Mouse (Mus musculus) MEL (cell line): ENCODE measurements around the gene Vill. TPM values are rescaled to one million over a fixed set of nuclear protein-coding genes. Genes with fewer than 3 reads are reported as not detected.

Source experiments
- DNase-seq: peaks from one replicate; pipeline ENCODE4 v3.0.0; 2011; ENCODE audit warnings: low read depth, low spot score
- H3K27ac ChIP-seq: 2 replicates; pipeline ENCODE4 v1.5.1; 2012; ENCODE audit warnings: low read depth, mild to moderate bottlenecking, control low read depth, low read length, moderate library complexity; ENCODE audit not compliant: control insufficient read depth
- H3K27me3 ChIP-seq, 2 experiments: fragments of 150-350 bp in 1 of 2; sonication (generic) in 1 of 2; 2 replicates each; pipeline ENCODE4 v1.6.1; 2012; ENCODE audit warnings: low read length in 2 of 2, mild to moderate bottlenecking in 2 of 2, improper control_type of control experiment in 1 of 2, moderate library complexity in 1 of 2; ENCODE audit not compliant: insufficient read depth in 2 of 2, control insufficient read depth in 1 of 2
- H3K36me3 ChIP-seq, 2 experiments: 2 replicates each; pipeline ENCODE4 v1.6.1; 2012 to 2014; ENCODE audit warnings: low read length in 2 of 2, improper control_type of control experiment in 1 of 2, inconsistent platforms in 1 of 2, mild to moderate bottlenecking in 1 of 2; ENCODE audit not compliant: insufficient read depth in 2 of 2, control insufficient read depth in 1 of 2
- H3K4me1 ChIP-seq, 2 experiments: fragments of 150-350 bp in 1 of 2; sonication (generic) in 1 of 2; 2 replicates each; pipeline ENCODE4 v1.6.1; 2012; ENCODE audit warnings: low read length in 2 of 2, improper control_type of control experiment in 1 of 2, mild to moderate bottlenecking in 1 of 2; ENCODE audit not compliant: insufficient read depth in 2 of 2, control insufficient read depth in 1 of 2
- H3K4me3 ChIP-seq, 2 experiments: fragments of 150-350 bp in 1 of 2; sonication (generic) in 1 of 2; 2 replicates each; pipeline ENCODE4 v1.5.1; 2012; ENCODE audit warnings: low read depth in 2 of 2, low read length in 2 of 2, mild to moderate bottlenecking in 2 of 2, moderate library complexity in 2 of 2, control low read depth in 1 of 2, improper control_type of control experiment in 1 of 2; ENCODE audit not compliant: control insufficient read depth in 1 of 2, insufficient read depth in 1 of 2
- H3K79me2 ChIP-seq: 2 replicates; pipeline ENCODE4 v1.6.1; 2012; ENCODE audit warnings: mild to moderate bottlenecking, low read length, moderate library complexity; ENCODE audit not compliant: control insufficient read depth, poor library complexity, insufficient read depth
- H3K9ac ChIP-seq: 2 replicates; pipeline ENCODE4 v1.6.1; 2012; ENCODE audit warnings: low read depth, mild to moderate bottlenecking, control low read depth, low read length, moderate library complexity; ENCODE audit not compliant: control insufficient read depth, poor library complexity, severe bottlenecking
- H3K9me3 ChIP-seq: fragments of 150-350 bp; sonication (generic); replicated peaks from 2 replicates; pipeline ENCODE4 v1.6.1; 2012; ENCODE audit warnings: mild to moderate bottlenecking, low read length, improper control_type of control experiment, moderate library complexity; ENCODE audit not compliant: insufficient read depth
- BHLHE40 ChIP-seq: IDR thresholded peaks from 2 replicates; pipeline ENCODE4 v1.6.1; 2012; ENCODE audit warnings: low read depth, mild to moderate bottlenecking, inconsistent platforms, low read length, improper control_type of control experiment, borderline replicate concordance
- CTCF ChIP-seq, 3 experiments: IDR thresholded peaks in 2 of 3; conservative IDR thresholded peaks in 1 of 3; 2 replicates each; pipeline ENCODE4 v1.5.1; 2011 to 2012; ENCODE audit warnings: low read length in 3 of 3, low read depth in 2 of 3, mild to moderate bottlenecking in 2 of 3, improper control_type of control experiment in 1 of 3, inconsistent platforms in 1 of 3, mixed read lengths in 1 of 3, moderate library complexity in 1 of 3; ENCODE audit not compliant: control insufficient read depth in 1 of 3, insufficient read depth in 1 of 3, poor library complexity in 1 of 3, severe bottlenecking in 1 of 3
- ETS1 ChIP-seq: IDR thresholded peaks from 2 replicates; pipeline ENCODE4 v1.6.1; 2012; ENCODE audit warnings: low read depth, mild to moderate bottlenecking, inconsistent platforms, low read length, improper control_type of control experiment, moderate library complexity
- GATA1 ChIP-seq: IDR thresholded peaks from 2 replicates; pipeline ENCODE4 v1.6.1; 2011; ENCODE audit warnings: low read depth, low read length, improper control_type of control experiment
- JUND ChIP-seq: IDR thresholded peaks from 2 replicates; pipeline ENCODE4 v1.6.1; 2011; ENCODE audit warnings: low read depth, mild to moderate bottlenecking, improper control_type of control experiment, low read length
- MYC ChIP-seq: IDR thresholded peaks from 2 replicates; pipeline ENCODE4 v1.6.1; 2011; ENCODE audit warnings: low read depth, mild to moderate bottlenecking, low read length, improper control_type of control experiment, moderate library complexity
- NELFE ChIP-seq: IDR thresholded peaks from 2 replicates; pipeline ENCODE4 v1.6.1; 2011; ENCODE audit warnings: low read depth, low read length, improper control_type of control experiment
- NRF1 ChIP-seq: IDR thresholded peaks from 2 replicates; pipeline ENCODE4 v1.6.1; 2014; ENCODE audit warnings: low read depth, mild to moderate bottlenecking, inconsistent platforms, low read length, improper control_type of control experiment, moderate library complexity; ENCODE audit not compliant: poor library complexity, insufficient read depth, severe bottlenecking
- POLR2A ChIP-seq, 2 experiments: IDR thresholded peaks; 2 replicates each; pipeline ENCODE4 v1.6.1; 2011 to 2012; ENCODE audit warnings: low read length in 2 of 2, mild to moderate bottlenecking in 2 of 2, control low read depth in 1 of 2, improper control_type of control experiment in 1 of 2, low read depth in 1 of 2, moderate library complexity in 1 of 2; ENCODE audit not compliant: control insufficient read depth in 1 of 2, insufficient read depth in 1 of 2, poor library complexity in 1 of 2
- POLR2AphosphoS2 ChIP-seq: IDR thresholded peaks from 2 replicates; pipeline ENCODE4 v1.6.1; 2011; ENCODE audit warnings: low read length, improper control_type of control experiment
- POLR2AphosphoS5 ChIP-seq: IDR thresholded peaks from 2 replicates; pipeline ENCODE4 v1.6.1; 2012; ENCODE audit warnings: low read depth, borderline replicate concordance, mild to moderate bottlenecking, inconsistent platforms, low read length, moderate library complexity, mixed read lengths
- RAD21 ChIP-seq: IDR thresholded peaks from 2 replicates; pipeline ENCODE4 v1.6.1; 2011; ENCODE audit warnings: mild to moderate bottlenecking, low read depth, low read length, improper control_type of control experiment
- TAL1 ChIP-seq: IDR thresholded peaks from 2 replicates; pipeline ENCODE4 v1.6.1; 2012; ENCODE audit warnings: mild to moderate bottlenecking, inconsistent platforms, low read length, moderate library complexity, mixed read lengths
- TCF12 ChIP-seq: IDR thresholded peaks from 2 replicates; pipeline ENCODE4 v1.6.1; 2014; ENCODE audit warnings: low read depth, mild to moderate bottlenecking, inconsistent platforms, low read length, improper control_type of control experiment, moderate library complexity
- USF1 ChIP-seq: IDR thresholded peaks from 2 replicates; pipeline ENCODE4 v1.6.1; 2014; ENCODE audit warnings: low read depth, mild to moderate bottlenecking, inconsistent platforms, low read length, improper control_type of control experiment, moderate library complexity
- ZC3H11A ChIP-seq: IDR thresholded peaks from 2 replicates; pipeline ENCODE4 v1.6.1; 2012; ENCODE audit warnings: low read depth, mild to moderate bottlenecking, inconsistent platforms, low read length, improper control_type of control experiment
- ZKSCAN1 ChIP-seq: IDR thresholded peaks from 2 replicates; pipeline ENCODE4 v1.6.1; 2012; ENCODE audit warnings: low read depth, mild to moderate bottlenecking, inconsistent platforms, low read length, improper control_type of control experiment, moderate library complexity
- ZMIZ1 ChIP-seq: IDR thresholded peaks from 2 replicates; pipeline ENCODE4 v1.6.1; 2012; ENCODE audit warnings: low read depth, mild to moderate bottlenecking, inconsistent platforms, low read length, improper control_type of control experiment, moderate library complexity
- ZNF384 ChIP-seq: IDR thresholded peaks from 2 replicates; pipeline ENCODE4 v1.6.1; 2012; ENCODE audit warnings: low read depth, mild to moderate bottlenecking, inconsistent platforms, low read length, improper control_type of control experiment
- polyA plus RNA-seq, 2 experiments: library from polyadenylated mRNA; stranded (reverse) in 1 of 2; unstranded in 1 of 2; fragments of >175 nt in 1 of 2; fragments of >200 nt in 1 of 2; gene quantifications; 2 replicates each; pipeline versions ENCODE4 v1.2.1 to v1.2.4; 2012; ENCODE audit warnings: low replicate concordance in 2 of 2, low read depth in 1 of 2; ENCODE audit not compliant: insufficient read length in 2 of 2, insufficient read depth in 1 of 2, missing spikeins in 1 of 2
- total RNA-seq: library from RNA; depleted of rRNA; stranded (reverse); fragments of 300-350 nt; gene quantifications from 2 replicates; pipeline ENCODE4 v1.2.3, GENCODE M21; 2012

Vill gene
- total and polyA plus RNA-seq, 3 experiments, result 76.2 to 197 (median 90.9) TPM

DNA sequence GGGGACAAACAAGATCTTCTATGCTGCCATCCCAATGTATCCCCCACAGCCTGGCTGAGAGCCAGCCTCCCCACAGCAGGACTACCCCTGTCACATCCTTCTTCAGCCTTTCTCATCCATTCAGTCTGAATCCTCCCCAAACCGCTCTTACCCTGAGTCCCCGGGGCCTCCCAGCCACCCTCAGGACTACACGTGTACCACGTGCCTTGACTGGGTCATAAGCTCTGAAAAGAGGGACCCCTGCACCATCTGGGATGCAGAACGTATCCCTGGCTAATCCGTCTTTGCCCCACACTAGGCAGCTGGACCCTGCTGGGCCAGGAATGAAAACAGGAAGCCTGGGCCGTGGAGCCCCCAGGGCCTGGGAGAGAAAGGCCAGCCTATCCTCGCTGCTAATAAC lies 29.5 kb downstream of the Vill start:
- DNase-seq, result no peak
- H3K4me3 ChIP-seq, result no peak overlapping the region
- H3K9ac ChIP-seq, result no peak overlapping the region
- no peaks in the 10 kb centered on the region for H3K79me2 ChIP-seq
- H3K36me3 ChIP-seq, result no peaks in the 10 kb centered on the region
- TF ChIP-seq RAD21 (no peak), ZKSCAN1 (no peak)
- H3K4me1 ChIP-seq, result no peaks in the 10 kb centered on the region
- H3K9me3 ChIP-seq, result no peaks in the 10 kb centered on the region
- no peaks in the 10 kb centered on the region for H3K27me3 ChIP-seq
- no peak overlapping the region for H3K27ac ChIP-seq

DNA sequence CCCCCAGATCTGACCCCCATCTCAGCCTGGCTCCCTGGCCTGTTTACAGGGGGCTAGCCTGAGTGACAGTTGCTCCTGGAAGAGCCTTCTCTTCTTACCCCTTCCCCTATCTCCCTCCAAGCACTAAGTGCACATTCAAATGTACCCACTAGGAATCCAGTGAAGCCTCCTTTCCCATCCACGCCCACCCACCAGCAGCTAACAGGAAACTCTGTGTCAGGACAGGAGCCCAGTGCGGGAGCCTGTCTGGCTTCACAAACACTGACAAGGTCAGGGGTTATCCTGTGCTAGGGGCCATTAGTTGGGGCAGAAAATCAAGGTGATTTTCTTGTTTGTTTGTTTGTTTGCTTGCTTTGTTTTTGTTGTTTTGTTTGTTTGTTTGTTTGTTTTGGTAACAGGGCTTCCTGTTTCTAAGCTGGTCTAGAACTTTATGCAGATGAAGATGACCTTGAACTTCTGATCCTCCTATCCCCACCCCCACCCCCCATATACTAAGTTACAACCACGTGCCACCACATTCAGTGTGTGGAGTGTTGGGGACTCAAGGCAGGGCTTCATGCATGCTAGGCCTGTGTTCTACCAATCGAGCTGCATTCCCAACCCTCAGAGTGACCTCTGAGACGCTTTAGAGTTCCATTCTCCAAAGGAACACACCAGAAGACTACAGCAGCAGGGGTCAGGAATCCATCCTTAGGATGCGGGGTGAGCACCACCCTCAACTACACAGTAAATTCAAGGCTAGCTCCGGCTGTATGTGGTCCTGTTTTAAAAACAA lies 30.3 kb downstream of the Vill start:
- Histone ChIP-seq H3K4me1 (0 out of 4 replicates have a peak, but pooled peaks cover 0 to 3% of the 10 kb centered on the region in 2 experiments), H3K27me3 (no peaks in the 10 kb centered on the region), H3K9ac (no peak overlapping the region), H3K27ac (no peak overlapping the region), H3K4me3 (no peak overlapping the region), H3K79me2 (no peaks in the 10 kb centered on the region), H3K9me3 (no peaks in the 10 kb centered on the region), H3K36me3 (no peaks in the 10 kb centered on the region)
- no peak for DNase-seq
- TF ChIP-seq MYC, result no peak
- no peak for TF ChIP-seq TAL1
- no peak for TF ChIP-seq CTCF (IDR thresholded peaks at IDR 0.05 in 2 of 3, conservative IDR thresholded peaks at IDR 0.05 in 1 of 3; ENCODE audit: control insufficient read depth in 1 of 3, insufficient read depth in 1 of 3, low read depth in 2 of 3, low read length in 3 of 3, poor library complexity in 1 of 3, severe bottlenecking in 1 of 3)
- TF ChIP-seq POLR2A (IDR thresholded peaks at IDR 0.05; ENCODE audit: control insufficient read depth in 1 of 2, insufficient read depth in 1 of 2, low read depth in 1 of 2, low read length in 2 of 2, poor library complexity in 1 of 2), result no peak
- TF ChIP-seq ETS1, result no peak
- TF ChIP-seq NRF1, result no peak
- TF ChIP-seq USF1, result no peak
- no peak for TF ChIP-seq POLR2AphosphoS2
- no peak for TF ChIP-seq JUND
- TF ChIP-seq NELFE, result no peak
- no peak for TF ChIP-seq ZMIZ1
- TF ChIP-seq ZNF384, result no peak
- TF ChIP-seq BHLHE40, result no peak
- no peak for TF ChIP-seq POLR2AphosphoS5
- TF ChIP-seq TCF12, result no peak
- no peak for TF ChIP-seq ZC3H11A
- no peak for TF ChIP-seq ZKSCAN1
- TF ChIP-seq GATA1, result no peak
